Mouse (Mus musculus) monocyte, adult 2 months (primary cell): ENCODE results near the gene Arhgef3.

Source experiments
- DNase-seq, 2 experiments: peaks; one replicate each; pipeline ENCODE4 v3.0.0; 2022; ENCODE audit warnings: low spot score in 2 of 2, low read depth in 1 of 2

Arhgef3 gene

GRCm38 (mm10) chr14:27301768-27302499 is 187.2 kb downstream of the Arhgef3 start:
- no peak for DNase-seq

- DNase-seq, result no peak
Observed at GRCm38 (mm10) chr14:27303294-27303693, 188.6 kb downstream of the Arhgef3 start.

DNA sequence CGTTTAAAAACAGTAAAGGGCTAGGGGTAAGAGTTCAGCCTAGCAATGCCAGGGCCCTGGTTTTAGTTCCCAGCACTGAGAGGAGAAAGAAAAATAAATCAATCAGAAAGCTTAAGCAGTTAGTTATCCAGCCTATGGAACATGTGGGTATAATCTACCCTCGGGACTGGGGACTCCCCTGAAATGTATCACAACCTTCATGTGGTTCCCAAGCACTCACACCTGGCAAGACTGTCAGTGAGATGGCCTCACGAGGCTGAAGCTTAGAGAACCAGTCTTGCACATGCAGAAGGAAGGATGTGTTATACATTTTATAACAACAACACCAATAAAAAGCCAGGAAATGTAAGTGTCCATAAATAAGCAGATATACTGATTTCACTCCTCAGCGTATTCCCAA is 189.7 kb downstream of the Arhgef3 start:
- no peak for DNase-seq

DNA sequence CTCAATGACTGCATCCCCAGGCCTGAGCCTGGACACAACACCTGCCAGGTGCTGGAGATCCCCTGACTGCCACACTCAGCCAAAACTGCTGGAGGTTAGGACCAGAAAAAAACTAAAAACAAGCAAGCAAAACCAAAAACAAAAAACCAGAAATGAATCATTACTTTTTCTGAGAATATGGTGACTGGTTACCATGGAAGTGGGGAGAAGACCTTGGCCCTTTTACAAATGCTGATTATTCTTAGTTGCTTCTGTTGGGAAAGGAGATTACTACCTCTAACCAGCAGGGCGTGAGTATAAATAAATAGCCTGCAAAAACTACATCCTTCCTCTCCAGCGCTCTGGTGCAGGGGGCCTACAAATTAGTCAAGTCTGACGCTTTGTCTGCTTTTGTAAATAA is 194.1 kb downstream of the Arhgef3 start:
- no peak for DNase-seq

DNA sequence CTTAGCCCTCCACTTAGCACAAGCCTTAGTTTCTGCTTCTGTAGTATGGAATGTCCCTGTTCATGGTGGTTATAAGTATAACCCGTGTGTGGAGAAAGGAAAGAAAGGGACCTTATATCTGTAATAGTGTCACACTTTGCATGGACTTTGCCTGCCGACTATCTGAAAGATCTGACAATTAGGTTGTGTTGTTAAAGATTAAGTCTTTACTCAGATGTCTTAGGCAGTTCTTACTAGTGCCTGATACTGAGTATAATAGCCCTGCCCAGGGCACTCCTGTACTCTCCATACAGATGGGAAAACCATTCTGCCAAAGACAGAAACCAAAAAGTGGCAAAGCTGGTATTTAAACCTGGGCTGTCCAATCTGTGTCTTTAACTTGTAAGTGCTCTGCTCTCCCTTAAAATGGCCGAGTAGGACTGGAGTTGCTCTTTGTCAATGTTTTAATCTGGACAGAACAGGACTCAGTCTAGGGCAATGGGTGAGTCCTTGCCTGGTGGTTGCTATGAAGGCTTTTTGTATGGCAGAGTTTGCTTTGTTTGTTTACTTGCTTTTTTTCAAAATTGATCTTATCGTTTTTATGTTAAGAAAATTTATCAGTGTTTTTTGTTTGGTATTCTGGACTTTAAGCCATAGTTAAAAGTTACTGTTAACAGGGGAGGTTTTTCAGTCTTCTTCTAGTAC is 196.0 kb downstream of the Arhgef3 start:
- no peak for DNase-seq

GRCm38 (mm10) chr14:27312380-27312779 is 197.7 kb downstream of the Arhgef3 start:
- DNase-seq, result no peak

DNA sequence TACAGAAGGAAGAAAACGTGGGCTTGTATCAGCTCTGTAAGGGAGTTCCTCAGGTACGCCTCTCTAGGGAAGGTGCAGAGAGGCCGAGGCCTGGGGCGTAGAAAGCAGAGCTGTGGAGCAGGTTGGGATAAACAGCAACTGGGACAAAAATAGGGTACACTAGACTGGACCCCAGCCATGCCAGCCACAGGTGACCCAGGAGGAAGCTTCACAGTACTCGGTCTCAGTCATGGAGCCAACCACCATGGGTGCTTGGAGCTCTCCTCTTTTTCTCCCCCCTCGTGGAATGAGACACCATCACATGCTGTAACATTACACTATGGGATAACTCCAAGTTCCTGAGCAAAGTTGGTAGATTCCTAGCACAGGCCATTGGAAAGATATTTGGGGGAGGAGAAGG is 201.0 kb downstream of the Arhgef3 start:
- no peak for DNase-seq

GRCm38 (mm10) chr14:27317146-27317545 is 202.4 kb downstream of the Arhgef3 start:
- DNase-seq, result no peak

- DNase-seq, result no peak
Observed at GRCm38 (mm10) chr14:27319386-27319785, 204.7 kb downstream of the Arhgef3 start.

DNA sequence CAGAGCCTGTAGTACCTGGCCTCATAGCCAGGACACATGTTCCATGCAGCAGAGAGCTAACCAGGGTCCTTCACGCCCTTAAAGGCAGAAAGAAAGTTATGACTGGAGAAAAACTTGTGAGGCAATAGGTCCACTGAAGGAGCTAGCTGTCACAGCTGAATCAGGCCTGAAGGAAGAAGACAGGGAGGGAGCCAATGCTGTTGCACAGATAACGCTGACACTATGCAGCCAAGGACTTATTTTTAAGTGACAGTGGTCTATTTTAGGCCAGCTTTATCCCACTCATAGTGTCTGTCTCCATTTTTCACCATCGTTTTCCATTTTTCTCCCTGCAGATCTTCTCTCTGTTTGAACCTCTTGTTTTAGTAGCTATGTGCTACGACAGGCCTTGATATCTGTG is 207.3 kb downstream of the Arhgef3 start:
- DNase-seq, result no peak

GRCm38 (mm10) chr14:27324689-27325088 is 210.0 kb downstream of the Arhgef3 start:
- DNase-seq, result no peak

- no peak for DNase-seq
Observed at GRCm38 (mm10) chr14:27325537-27325936, 210.8 kb downstream of the Arhgef3 start.

- no peak for DNase-seq
Observed at GRCm38 (mm10) chr14:27327862-27328261, 213.2 kb downstream of the Arhgef3 start.

- no peak for DNase-seq
Observed at GRCm38 (mm10) chr14:27328952-27329351, 214.3 kb downstream of the Arhgef3 start.

- no peak for DNase-seq
Observed at GRCm38 (mm10) chr14:27331490-27332035, 216.9 kb downstream of the Arhgef3 start.

DNA sequence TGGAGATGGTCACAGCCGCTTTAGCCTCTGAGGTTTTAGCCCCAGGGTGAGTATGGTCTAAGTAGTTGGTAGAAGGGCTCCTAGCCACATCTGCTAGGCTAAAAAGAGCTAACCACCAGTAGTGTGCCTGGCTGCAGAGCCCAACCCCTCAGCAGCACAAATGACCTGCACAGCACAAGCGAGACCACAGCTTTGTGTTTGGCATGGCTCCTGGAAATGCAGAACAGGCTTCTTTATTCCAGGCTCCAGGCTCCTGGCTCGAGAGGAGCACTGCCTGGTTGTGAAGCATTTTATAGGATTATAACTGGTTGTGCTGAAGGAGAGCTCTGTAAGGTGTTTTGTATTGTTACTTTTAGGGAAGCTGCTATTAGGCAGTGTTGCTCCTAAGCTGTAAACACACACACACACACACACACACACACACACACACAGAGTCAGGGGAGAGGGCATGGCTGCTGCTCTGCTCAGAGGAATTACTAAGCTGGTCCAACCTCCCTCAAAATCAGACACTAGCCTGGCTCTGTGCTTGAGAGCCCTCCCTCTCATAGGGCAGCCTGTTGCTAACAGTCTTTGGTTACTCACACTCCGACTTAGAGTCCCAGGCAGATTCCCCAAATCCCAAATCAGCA is 217.8 kb downstream of the Arhgef3 start:
- DNase-seq, result no peak

GRCm38 (mm10) chr14:27335331-27336207 is 220.9 kb downstream of the Arhgef3 start:
- peak in 1 of 2 experiments; percentile 69 for DNase-seq

- peak in 1 of 2 experiments; percentile 33 for DNase-seq
Observed at GRCm38 (mm10) chr14:27336208-27337114, 221.8 kb downstream of the Arhgef3 start.

- DNase-seq, result no peak
Observed at GRCm38 (mm10) chr14:27337156-27337555, 222.5 kb downstream of the Arhgef3 start.
